7 mouse cellular contexts compared by ENCODE assay signal in the genomic region with DNA sequence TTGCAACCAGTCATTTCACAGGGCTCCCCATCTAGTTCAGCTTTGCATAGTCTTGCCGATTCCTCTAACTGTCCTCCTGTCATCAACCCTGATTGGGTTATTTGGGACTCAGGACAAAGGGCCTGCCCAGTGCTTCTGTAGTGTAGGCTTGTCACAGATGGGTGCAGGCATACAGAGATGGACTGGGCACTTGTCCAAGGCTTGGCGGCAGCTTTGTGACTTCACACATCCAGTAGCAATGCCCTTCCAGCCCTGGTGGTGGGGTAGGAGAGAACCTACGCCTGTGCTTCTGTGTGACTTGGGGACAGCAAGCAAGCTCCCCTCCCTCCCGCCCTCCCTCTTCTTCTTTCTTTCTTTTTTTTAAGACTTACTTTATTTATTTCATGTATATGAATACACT. TPM values are rescaled to one million over a fixed set of nuclear protein-coding genes. Genes with fewer than 3 reads are reported as not detected.
DNase-seq lines count a peak whose midpoint lies in the region; TF ChIP-seq lines count a peak whose summit lies in the region.

No protein-coding gene starts in this region.

- DNase-seq in lung, adult 18-20 months, result peak; percentile 25 to 41
- DNase-seq in lung, adult 2 months, result no peak
- DNase-seq in brain, adult 2 months (ENCODE audit: low read depth, low spot score), result peak; percentile 96
- peak; percentile 48 for DNase-seq in kidney, postnatal 14 days
- peak; percentile 64 for DNase-seq in lung, postnatal 36 days
- DNase-seq in embryo, embryonic 9.5 days (ENCODE audit: extremely low spot score), result no peak
- DNase-seq in urinary bladder, postnatal 10 days (ENCODE audit: low spot score), result no peak

- TF ChIP-seq CTCF in lung, adult 2 months (IDR thresholded peaks at IDR 0.05; ENCODE audit: insufficient read depth, low read length), result no peak

- no peaks in the 10 kb centered on the region; the same call in 1 of the 2 replicates for H3K4me1 ChIP-seq in lung, adult 2 months (ENCODE audit: control insufficient read depth, insufficient read depth, low read length)

- WGBS in lung, adult 2 months, result 86% methylated on average over 4 of the region's 4 CpGs

- H3K4me3 ChIP-seq in lung, adult 2 months (replicated peaks; ENCODE audit: extremely low read depth, low read depth, low read length), result no peak overlapping the region

- TF ChIP-seq POLR2A in lung, adult 2 months (IDR thresholded peaks at IDR 0.05; ENCODE audit: borderline replicate concordance, extremely low read depth, low read depth, low read length), result no peak

RNA-seq across cellular contexts. Expression of gene Phf20, which starts 39.6 kb away (rescaled TPM):
- polyA plus RNA-seq in lung, adult 2 months (2012; rRNA removed), result 15.8 and 19.9 TPM in 2 replicates

RNA-seq across cellular contexts. Expression of gene Rbm39, which starts 55.8 kb away (rescaled TPM):
- 65.2 and 81.0 TPM in 2 replicates for polyA plus RNA-seq in lung, adult 2 months (2012; rRNA removed)

Comparison
In these comparisons a context has a peak if more than half of its experiments do, and no peak if none do; other contexts are left out.
1. DNase-seq: peak in lung, adult 18-20 months (2 of 2), brain, adult 2 months (single experiment), kidney, postnatal 14 days (single experiment) and lung, postnatal 36 days (single experiment); none in lung, adult 2 months (single experiment), embryo, embryonic 9.5 days (single experiment) and urinary bladder, postnatal 10 days (single experiment).